Mouse (Mus musculus) liver, adult 2 months (tissue): ENCODE results near the gene Mindy4.

ENCODE experiments used
- CTCF ChIP-seq: fragments of 200-500 bp; IDR thresholded peaks from 2 replicates; pipeline ENCODE4 v1.5.1; 2011; ENCODE audit warnings: low read depth, low read length, control low read depth
- POLR2A ChIP-seq: fragments of 200-500 bp; IDR thresholded peaks from 2 replicates; pipeline ENCODE4 v1.6.1; 2011; ENCODE audit warnings: low read length, control low read depth; ENCODE audit not compliant: insufficient read depth; ENCODE audit errors: extremely low read depth

DNA sequence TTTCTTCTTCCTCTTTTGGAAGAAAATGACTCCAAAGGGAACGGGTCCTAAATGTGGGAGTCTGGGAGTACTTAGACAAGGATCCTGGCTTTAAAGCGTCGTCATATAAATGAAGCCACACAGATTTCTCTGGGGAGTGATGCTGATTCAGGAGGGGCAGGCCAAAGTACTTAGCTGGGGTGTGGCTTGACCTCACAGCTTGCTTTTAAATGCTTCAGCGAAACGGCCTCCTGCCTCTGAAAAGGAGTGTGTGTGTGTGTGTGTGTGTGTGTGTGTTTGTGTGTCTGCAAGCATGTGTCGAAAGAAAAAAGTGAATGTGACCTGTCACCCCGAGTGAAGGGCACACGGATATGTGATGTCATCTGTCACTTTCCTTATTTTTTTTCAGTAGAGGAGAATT, 36.7 kb downstream of the Mindy4 start:
- TF ChIP-seq POLR2A (no peak), CTCF (no peak)
